Mouse (Mus musculus): ENCODE data around the gene Egln2.

DNA sequence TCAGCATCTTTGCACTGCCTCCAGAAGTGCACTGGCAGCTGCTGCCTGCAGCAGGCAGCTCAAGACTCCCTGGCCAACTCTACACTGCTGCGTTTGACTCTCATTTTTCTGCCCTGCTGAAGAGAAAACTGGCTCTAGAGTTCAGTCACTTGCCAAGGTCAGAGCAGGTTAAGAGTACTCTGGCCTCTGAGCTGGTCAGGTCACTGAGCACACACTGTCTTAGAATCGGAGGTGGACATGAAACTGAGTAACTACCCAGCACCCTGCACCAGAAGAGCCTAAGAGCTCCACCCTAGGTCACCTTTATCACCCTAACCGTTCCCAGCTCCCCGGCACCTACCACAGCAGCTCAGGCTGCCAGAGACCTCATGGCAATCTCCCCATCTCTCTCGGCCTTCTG is 19.4 kb upstream of the Egln2 start:
- TF ChIP-seq POLR2A (IDR thresholded peaks at IDR 0.05; ENCODE audit: borderline replicate concordance, extremely low read depth, low read depth, low read length) (no peak), CTCF (IDR thresholded peaks at IDR 0.05; ENCODE audit: insufficient read depth, low read length) (no peak)
